ENCODE assay signal across 9 mouse cellular contexts in genomic region chr2:152142046-152142445, GRCm38 (mm10). TPM values are rescaled to one million over a fixed set of nuclear protein-coding genes. Genes with fewer than 3 reads are reported as not detected.
DNase-seq lines count a peak whose midpoint lies in the region; ATAC-seq and TF ChIP-seq lines count a peak whose summit lies in the region.
"Had no signal": no experiment of that assay in that cellular context is flagged by ENCODE, and none has a peak within 500 bp of the region (broad histone marks: within the 10 kb centered on the region; RNA-seq: fewer than 3 reads in every experiment).

No protein-coding gene starts in this region.

- H3K27me3 ChIP-seq in megakaryocyte, embryonic 14.5 days (replicated peaks), result peaks cover 91% of the 10 kb centered on the region
- peaks cover 28% of the 10 kb centered on the region for H3K27me3 ChIP-seq in intestine, embryonic 14.5 days (replicated peaks; ENCODE audit: control insufficient read depth, insufficient read depth, low read length)
- H3K27me3 ChIP-seq in liver, embryonic 15.5 days, result peaks cover 92% of the 10 kb centered on the region

- peak; percentile 85 for DNase-seq in forelimb bud, embryonic 11.5 days (ENCODE audit: low read depth, low spot score)
- DNase-seq in intestine, embryonic 14.5 days (ENCODE audit: low spot score), result peak; percentile 80
- DNase-seq in thymus, postnatal 0 days (ENCODE audit: low spot score), result no peak
- DNase-seq in layer of hippocampus, adult 9-11 months, result no peak

- peaks cover 33% of the 10 kb centered on the region for H3K4me1 ChIP-seq in megakaryocyte, embryonic 14.5 days
- peaks cover 11% of the 10 kb centered on the region; the same call in 1 of the 2 replicates for H3K4me1 ChIP-seq in intestine, embryonic 14.5 days (replicated peaks; ENCODE audit: control insufficient read depth, insufficient read depth, low read length)
- H3K4me1 ChIP-seq in liver, embryonic 15.5 days (replicated peaks), result peaks cover 27% of the 10 kb centered on the region
- peaks cover 15% of the 10 kb centered on the region for H3K4me1 ChIP-seq in olfactory bulb, adult 2 months (ENCODE audit: control insufficient read depth, insufficient read depth, low read length)

- H3K9me3 ChIP-seq in megakaryocyte, embryonic 14.5 days, result no peaks in the 10 kb centered on the region
- no peaks in the 10 kb centered on the region for H3K9me3 ChIP-seq in intestine, embryonic 14.5 days (ENCODE audit: control insufficient read depth, low read length)
- no peaks in the 10 kb centered on the region for H3K9me3 ChIP-seq in liver, embryonic 15.5 days (replicated peaks)

- WGBS in intestine, embryonic 14.5 days, result 1% methylated on average over 13 of the region's 13 CpGs
- WGBS in liver, embryonic 15.5 days (ENCODE audit: insufficient replicate concordance), result 5% methylated on average over 13 of the region's 13 CpGs
- WGBS in olfactory bulb, adult 2 months, result 43% methylated on average over 13 of the region's 13 CpGs

- H3K9ac ChIP-seq in intestine, embryonic 14.5 days (ENCODE audit: low read length), result peak overlapping the region; percentile 12; the same call in 1 of the 2 replicates
- no peak overlapping the region for H3K9ac ChIP-seq in liver, embryonic 15.5 days

- no peak for ATAC-seq in megakaryocyte, adult 5-6 weeks (ENCODE audit: poor library complexity, severe bottlenecking)
- peak; percentile 75 for ATAC-seq in intestine, embryonic 14.5 days (replicated peaks; ENCODE audit: low FRiP score, low TSS enrichment, low read depth)
- ATAC-seq in liver, embryonic 15.5 days (ENCODE audit: insufficient read depth), result no peak

- peak overlapping the region; percentile 77 for H3K4me3 ChIP-seq in megakaryocyte, embryonic 14.5 days (replicated peaks)
- H3K4me3 ChIP-seq in intestine, embryonic 14.5 days (ENCODE audit: low read depth, low read length), result peak overlapping the region; percentile 28
- peak overlapping the region; percentile 36 for H3K4me3 ChIP-seq in liver, embryonic 15.5 days (replicated peaks)
- peak overlapping the region; percentile 23 for H3K4me3 ChIP-seq in olfactory bulb, adult 2 months (ENCODE audit: insufficient read depth, low read depth, low read length)

- H3K4me2 ChIP-seq in intestine, embryonic 14.5 days (ENCODE audit: low read length), result peak overlapping the region; percentile 83
- H3K4me2 ChIP-seq in liver, embryonic 15.5 days, result peak overlapping the region; percentile 46

- no peak for TF ChIP-seq POLR2A in olfactory bulb, adult 2 months (IDR thresholded peaks at IDR 0.05; ENCODE audit: insufficient read depth, low read depth, low read length)

- no peak for TF ChIP-seq CTCF in olfactory bulb, adult 2 months (IDR thresholded peaks at IDR 0.05; ENCODE audit: insufficient read depth, low read depth, low read length)

- H3K36me3 ChIP-seq in megakaryocyte, embryonic 14.5 days (replicated peaks; ENCODE audit: low read length), result no peaks in the 10 kb centered on the region
- no peaks in the 10 kb centered on the region for H3K36me3 ChIP-seq in intestine, embryonic 14.5 days (ENCODE audit: control insufficient read depth, insufficient read depth, low read length)
- no peaks in the 10 kb centered on the region for H3K36me3 ChIP-seq in liver, embryonic 15.5 days (replicated peaks)

- peak overlapping the region; percentile 48 for H3K27ac ChIP-seq in intestine, embryonic 14.5 days (ENCODE audit: low read depth)
- H3K27ac ChIP-seq in liver, embryonic 15.5 days (replicated peaks), result no peak overlapping the region
- no peak overlapping the region for H3K27ac ChIP-seq in olfactory bulb, adult 2 months (ENCODE audit: insufficient read depth, low read depth, low read length)

RNA-seq across cellular contexts. Expression of gene Tcf15, which starts 1.3 kb away (rescaled TPM):
- 1.2 TPM in 1 of 2 replicates, not detected in the other for polyA plus RNA-seq in megakaryocyte, embryonic 14.5 days (2012; ENCODE audit: insufficient read depth, low replicate concordance)
- not detected in 2 replicates for total RNA-seq in megakaryocyte, adult 5-6 weeks (2015)
- not detected in 2 replicates for total RNA-seq in megakaryocyte, adult 5-6 weeks (2017)
- 14.4 and 15.9 TPM in 2 replicates for polyA plus RNA-seq in intestine, embryonic 14.5 days (2014; fragmentation: Nextera tagmentation; extraction: Ambion mirVana)
- polyA plus RNA-seq in liver, embryonic 15.5 days (2015; fragmentation: Nextera tagmentation; extraction: Ambion mirVana), result 0.50 and 0.51 TPM in 2 replicates
- not detected in 2 replicates for polyA plus RNA-seq in olfactory bulb, adult 2 months (2012; ENCODE audit: insufficient read depth, insufficient read length, low replicate concordance, missing spikeins)
- 2.1 TPM in 2 replicates for polyA plus RNA-seq in thymus, postnatal 0 days (2015; fragmentation: Nextera tagmentation; extraction: Ambion mirVana)
- total RNA-seq: neutrophil, adult 5-6 weeks had no signal

RNA-seq across cellular contexts. Expression of gene Srxn1, which starts 36.7 kb away (rescaled TPM):
- 30.6 and 45.4 TPM in 2 replicates for polyA plus RNA-seq in megakaryocyte, embryonic 14.5 days (2012; ENCODE audit: insufficient read depth, low replicate concordance)
- 0.96 and 1.9 TPM in 2 replicates for total RNA-seq in megakaryocyte, adult 5-6 weeks (2015)
- total RNA-seq in megakaryocyte, adult 5-6 weeks (2017), result 2.0 and 2.5 TPM in 2 replicates
- polyA plus RNA-seq in intestine, embryonic 14.5 days (2014; fragmentation: Nextera tagmentation; extraction: Ambion mirVana), result 12.0 and 12.4 TPM in 2 replicates
- 11.1 and 11.6 TPM in 2 replicates for polyA plus RNA-seq in liver, embryonic 15.5 days (2015; fragmentation: Nextera tagmentation; extraction: Ambion mirVana)
- polyA plus RNA-seq in olfactory bulb, adult 2 months (2012; ENCODE audit: insufficient read depth, insufficient read length, low replicate concordance, missing spikeins), result not detected in 2 replicates
- 23.2 and 23.6 TPM in 2 replicates for polyA plus RNA-seq in thymus, postnatal 0 days (2015; fragmentation: Nextera tagmentation; extraction: Ambion mirVana)

Comparison
In these comparisons a context has a peak if more than half of its experiments do, and no peak if none do; other contexts are left out.
1. H3K4me3 ChIP-seq: peak in every context shown above with its lines; median percentile 77 in megakaryocyte, embryonic 14.5 days; 36 in liver, embryonic 15.5 days; 28 in intestine, embryonic 14.5 days; 23 in olfactory bulb, adult 2 months.
2. DNase-seq: peak in forelimb bud, embryonic 11.5 days (single experiment) and intestine, embryonic 14.5 days (single experiment); none in thymus, postnatal 0 days (single experiment) and layer of hippocampus, adult 9-11 months (single experiment).